Mouse (Mus musculus): ENCODE measurements at regions not wholly inside any gene's neighbourhood (a gene's known extent, or its start where the extent isn't known, plus 50 kb on each side); places are given as distances from the start of the nearest gene placed in this dataset.

- no peak for DNase-seq (ENCODE audit: low spot score)
Observed at GRCm38 (mm10) chr2:50690120-50691103, 393.8 kb upstream of the Mmadhc start.

GRCm38 (mm10) chr2:50687672-50688151 is 391.1 kb upstream of the Mmadhc start:
- no peak for DNase-seq (ENCODE audit: low spot score)

GRCm38 (mm10) chr2:50687222-50687621 is 390.6 kb upstream of the Mmadhc start:
- DNase-seq (ENCODE audit: low spot score): peak; percentile 49

DNA sequence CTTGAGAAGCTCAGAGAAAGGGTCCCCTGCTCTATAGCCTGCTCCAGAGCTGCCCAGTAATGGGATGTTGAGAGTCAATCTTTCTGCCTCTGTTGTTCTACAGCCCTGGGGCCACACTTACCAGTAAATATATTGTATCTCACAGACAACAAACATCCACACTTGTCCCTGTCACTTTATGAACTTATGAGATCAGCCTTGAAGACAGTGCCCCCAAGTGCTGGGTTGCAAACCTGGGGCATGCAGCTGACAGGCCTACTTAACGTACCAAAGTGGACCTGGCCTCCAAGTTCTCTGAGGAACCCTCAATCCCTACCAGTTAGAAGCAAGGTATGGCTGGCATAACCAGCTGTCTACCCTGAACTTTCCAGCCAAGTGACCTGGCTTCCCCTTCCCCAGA is 380.9 kb upstream of the Mmadhc start:
- no peak for DNase-seq (ENCODE audit: low spot score)

- no peak for DNase-seq (ENCODE audit: low spot score)
Observed at GRCm38 (mm10) chr2:50675736-50676550, 379.3 kb upstream of the Mmadhc start.

DNA sequence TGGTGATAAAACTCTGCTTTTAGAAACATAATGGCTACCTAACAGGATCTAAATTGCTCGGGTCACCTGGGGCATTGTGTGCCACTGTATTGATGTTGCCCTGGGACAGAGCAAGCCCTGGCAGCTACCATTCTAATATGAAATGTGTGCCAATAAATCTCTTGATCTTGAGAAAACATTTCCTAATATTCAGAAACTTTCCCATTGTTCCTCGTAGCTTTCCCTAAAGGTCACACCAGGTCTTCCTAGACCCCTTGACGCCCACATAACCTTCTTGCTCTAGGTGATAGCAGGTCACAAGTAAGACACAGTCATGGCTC is 378.2 kb upstream of the Mmadhc start:
- no peak for DNase-seq (ENCODE audit: low spot score)

- no peak for DNase-seq (ENCODE audit: low spot score)
Observed at GRCm38 (mm10) chr2:50674151-50674855, 377.7 kb upstream of the Mmadhc start.

GRCm38 (mm10) chr2:50669297-50669696 is 372.7 kb upstream of the Mmadhc start:
- DNase-seq (ENCODE audit: low spot score): no peak

DNA sequence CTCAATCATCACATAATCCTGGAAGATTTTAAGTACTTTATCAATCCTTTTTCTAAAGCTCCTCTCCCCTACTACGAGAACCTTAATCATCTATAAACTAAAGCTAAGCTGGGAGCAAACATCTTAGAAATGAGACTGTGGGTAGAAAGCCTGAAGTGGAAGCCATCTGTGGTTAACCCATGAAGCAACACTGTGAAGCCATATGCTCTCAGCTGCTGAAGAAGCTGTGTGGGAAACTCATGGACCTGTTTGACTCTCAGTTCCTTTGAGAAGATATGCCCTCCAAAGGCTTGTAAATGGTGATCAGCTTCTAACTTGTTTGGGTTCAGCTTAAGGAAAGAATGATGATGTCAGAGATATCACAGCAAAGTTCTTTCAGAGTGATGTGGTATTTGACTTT is 372.2 kb upstream of the Mmadhc start:
- no peak for DNase-seq (ENCODE audit: low spot score)

GRCm38 (mm10) chr2:50667180-50667579 is 370.6 kb upstream of the Mmadhc start:
- DNase-seq (ENCODE audit: low spot score): no peak

DNA sequence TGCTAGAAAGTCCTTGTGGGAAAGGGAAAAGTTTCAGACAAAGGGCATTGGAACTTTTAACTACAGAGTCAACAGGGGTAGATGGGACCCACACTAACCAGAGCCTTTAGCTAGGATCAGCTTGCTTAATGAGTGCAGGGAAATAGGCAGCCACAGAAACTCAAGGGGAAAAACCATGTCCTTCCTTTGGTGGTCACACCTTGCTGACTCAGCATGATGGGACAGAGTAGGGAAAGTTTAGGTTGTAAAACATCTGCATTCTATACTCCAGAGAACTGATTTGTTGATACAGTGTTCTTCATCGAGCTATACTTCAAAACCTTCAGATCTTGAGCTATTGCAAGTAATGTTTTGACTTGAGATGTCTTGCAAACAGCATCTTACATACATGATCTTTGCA is 365.9 kb upstream of the Mmadhc start:
- DNase-seq (ENCODE audit: low spot score): no peak

DNA sequence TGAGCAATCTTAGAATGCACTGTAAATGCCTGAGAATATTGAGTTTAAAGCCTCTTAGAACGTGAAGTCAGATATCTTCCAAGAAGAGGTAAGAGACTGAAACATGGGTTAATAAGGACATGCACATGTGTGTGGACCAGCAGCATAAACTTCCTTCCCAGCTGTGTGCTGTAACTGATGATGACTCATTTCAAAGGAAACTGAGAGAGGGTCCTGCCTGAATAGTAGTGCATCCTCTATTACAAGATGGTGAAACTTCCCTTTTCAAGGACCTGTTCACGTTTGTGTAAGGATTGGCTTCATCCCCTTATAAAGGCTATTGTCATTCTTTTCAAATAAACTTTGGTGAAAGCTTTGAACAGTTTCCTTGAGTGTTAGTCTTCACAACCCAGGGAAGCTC is 363.4 kb upstream of the Mmadhc start:
- DNase-seq (ENCODE audit: low spot score): no peak

- DNase-seq (ENCODE audit: low spot score): no peak
Observed at GRCm38 (mm10) chr2:50657826-50658225, 361.2 kb upstream of the Mmadhc start.

GRCm38 (mm10) chr2:50656351-50656750 is 359.8 kb upstream of the Mmadhc start:
- no peak for DNase-seq (ENCODE audit: low spot score)

DNA sequence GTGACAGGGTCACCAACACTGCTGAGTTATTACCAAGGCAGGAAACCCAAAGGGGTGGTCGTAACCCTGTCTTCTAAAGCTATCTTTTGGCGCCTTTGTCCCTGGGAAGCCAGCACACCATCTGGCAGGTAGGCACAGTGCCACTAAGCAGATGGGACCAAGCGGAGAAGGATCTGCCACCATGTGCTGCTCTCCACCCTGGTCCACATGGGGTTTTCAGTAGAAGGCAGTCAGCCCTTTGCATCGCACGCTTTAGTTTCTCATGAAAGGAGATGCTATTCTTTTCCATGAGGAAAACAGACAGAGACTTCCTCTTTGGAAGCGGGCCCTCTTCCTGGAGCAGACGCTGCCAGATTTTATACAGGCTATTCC is 358.3 kb upstream of the Mmadhc start:
- DNase-seq (ENCODE audit: low spot score): no peak

GRCm38 (mm10) chr2:50654221-50654952 is 357.8 kb upstream of the Mmadhc start:
- DNase-seq (ENCODE audit: low spot score): no peak

DNA sequence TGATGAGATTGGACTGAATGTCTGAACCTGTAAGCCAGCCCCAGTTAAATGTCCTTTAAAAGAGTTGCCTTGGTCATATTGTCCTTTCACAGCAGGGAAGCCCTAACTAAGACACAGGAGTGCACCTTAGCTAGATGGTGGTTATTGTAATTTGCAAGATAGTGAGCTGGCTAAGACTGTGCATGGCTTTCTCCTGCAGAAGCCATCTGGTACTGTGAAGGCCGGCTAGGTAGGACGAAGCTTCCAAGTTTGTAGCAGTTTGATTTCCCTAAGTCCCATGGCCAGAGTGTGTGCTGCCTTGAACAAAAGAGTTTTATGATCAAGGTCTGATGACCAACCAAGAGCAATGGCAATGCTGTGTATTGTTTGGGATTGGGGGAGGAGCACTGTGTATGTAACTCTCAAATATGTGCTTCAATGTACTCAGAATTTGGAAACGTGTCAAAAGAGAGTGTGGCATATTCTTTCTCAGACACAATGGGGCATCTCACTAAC is 356.6 kb upstream of the Mmadhc start:
- no peak for DNase-seq (ENCODE audit: low spot score)

DNA sequence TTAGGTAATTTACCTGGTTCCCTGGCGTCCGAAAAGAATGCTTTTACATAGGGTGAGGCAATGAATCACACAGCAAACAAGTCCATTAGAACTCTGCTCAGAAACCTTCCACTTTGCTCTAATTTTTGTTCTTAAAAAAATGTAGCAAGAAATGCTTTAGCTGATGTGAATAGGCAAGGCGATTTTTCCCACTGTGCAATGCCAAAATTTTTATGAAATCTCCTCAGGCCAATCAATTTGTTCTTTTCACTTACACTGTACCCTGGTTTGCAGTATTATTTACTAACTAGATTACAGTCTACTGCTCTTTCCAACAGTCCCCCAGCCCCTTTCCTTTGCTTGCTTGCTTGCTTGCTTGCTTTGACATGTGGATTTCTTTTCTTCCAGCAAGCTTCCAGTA is 353.1 kb upstream of the Mmadhc start:
- no peak for DNase-seq (ENCODE audit: low spot score)

DNA sequence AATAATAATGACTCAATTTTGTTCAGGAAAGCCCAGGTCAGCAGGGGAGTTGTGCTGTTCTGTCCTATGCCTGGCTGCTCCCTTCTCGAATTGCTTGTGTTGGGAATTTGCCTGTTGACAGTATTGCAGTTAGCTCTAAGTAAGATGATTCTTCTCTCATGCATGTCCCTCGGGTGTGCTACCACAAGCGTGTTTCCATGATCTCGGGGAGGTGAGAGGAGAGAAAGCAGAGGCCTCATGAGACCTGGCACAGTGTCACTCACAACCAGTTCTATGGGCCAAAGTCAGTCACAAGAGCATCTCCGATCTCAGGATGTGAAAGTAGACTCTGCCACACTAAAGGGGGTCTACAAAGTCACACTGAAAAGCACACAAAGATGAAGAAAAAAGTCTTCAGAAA is 346.6 kb upstream of the Mmadhc start:
- no peak for DNase-seq (ENCODE audit: low spot score)

- no peak for DNase-seq (ENCODE audit: low spot score)
Observed at GRCm38 (mm10) chr2:50642198-50642597, 345.6 kb upstream of the Mmadhc start.

GRCm38 (mm10) chr2:50635896-50636295 is 339.3 kb upstream of the Mmadhc start:
- no peak for DNase-seq (ENCODE audit: low spot score)

- no peak for DNase-seq (ENCODE audit: low spot score)
Observed at GRCm38 (mm10) chr2:50631786-50632185, 335.2 kb upstream of the Mmadhc start.
